Mouse (Mus musculus) kidney, postnatal 10 days (tissue): ENCODE data around the gene Hist1h1b.
A peak's percentile ranks its signal among the peaks of the same experiment; 100 is the strongest.

Experiments used
- DNase-seq: peaks from one replicate; pipeline ENCODE4 v3.0.0; 2021; ENCODE audit warnings: mixed read lengths

Gene Hist1h1b

GRCm38 (mm10) chr13:21781639-21782038, 1.2 kb upstream of the Hist1h1b start:
- DNase-seq: no peak

DNA sequence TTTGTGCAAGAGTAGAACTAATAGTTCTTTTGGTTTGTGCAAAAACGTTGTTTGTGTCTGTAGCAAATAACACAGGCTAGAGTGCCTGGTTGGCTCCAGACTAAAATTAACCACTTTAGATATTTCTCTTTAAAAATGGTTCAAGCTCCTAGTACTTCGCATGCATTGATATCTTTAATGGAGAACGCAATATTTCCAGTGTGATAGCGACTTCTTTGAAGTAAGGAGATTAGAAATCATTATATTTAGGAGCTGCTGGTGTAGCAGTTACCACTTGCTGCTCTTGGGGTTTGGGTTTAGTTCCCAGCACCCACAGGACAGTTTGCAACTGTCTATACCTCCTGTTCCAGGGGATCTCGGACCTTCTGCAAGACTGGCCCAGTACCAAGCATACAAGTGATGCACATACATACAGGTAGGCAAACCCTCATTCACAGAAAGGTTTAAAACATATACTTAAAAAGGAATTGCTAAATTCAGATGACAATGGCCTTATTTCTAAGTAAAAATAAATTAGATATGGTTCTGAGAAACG, 663 bp upstream of the Hist1h1b start:
- DNase-seq: no peak

- DNase-seq: peak; percentile 80
Observed at GRCm38 (mm10) chr13:21778814-21779766, 1.3 kb downstream of the Hist1h1b start.

GRCm38 (mm10) chr13:21755707-21756106, 24.7 kb downstream of the Hist1h1b start:
- no peak for DNase-seq

GRCm38 (mm10) chr13:21754294-21755001, 26.0 kb downstream of the Hist1h1b start:
- peak; percentile 61 for DNase-seq

DNA sequence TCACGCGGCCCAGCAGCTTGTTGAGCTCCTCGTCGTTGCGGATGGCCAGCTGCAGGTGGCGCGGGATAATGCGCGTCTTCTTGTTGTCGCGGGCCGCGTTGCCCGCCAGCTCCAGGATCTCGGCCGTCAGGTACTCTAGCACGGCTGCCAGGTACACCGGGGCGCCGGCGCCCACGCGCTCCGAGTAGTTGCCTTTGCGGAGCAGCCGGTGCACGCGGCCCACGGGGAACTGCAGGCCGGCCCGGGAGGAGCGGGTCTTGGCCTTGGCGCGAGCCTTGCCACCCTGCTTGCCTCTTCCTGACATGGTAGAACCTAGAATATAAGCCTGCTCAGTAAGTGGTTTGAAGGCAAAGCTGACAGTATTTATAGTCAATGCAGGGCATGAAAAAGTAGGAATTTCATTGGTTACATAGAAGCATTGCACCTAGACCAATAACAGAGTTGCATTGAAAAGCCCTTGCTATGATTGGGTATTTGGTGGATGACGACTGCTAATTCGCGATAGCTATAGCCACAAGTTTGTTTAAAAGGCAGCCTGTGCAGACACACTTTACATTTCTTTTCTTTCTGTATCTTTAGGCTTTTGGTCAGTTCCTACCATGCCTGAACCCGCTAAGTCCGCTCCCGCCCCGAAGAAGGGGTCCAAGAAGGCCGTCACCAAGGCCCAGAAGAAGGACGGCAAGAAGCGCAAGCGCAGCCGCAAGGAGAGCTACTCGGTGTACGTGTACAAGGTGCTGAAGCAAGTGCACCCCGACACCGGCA, 26.7 kb downstream of the Hist1h1b start, which contains the start of the genes Hist1h2ak and Hist1h2bn:
Hist1h2ak (minus strand) TSS at position 304 of the 762 bp plus-strand sequence.
Hist1h2bn (plus strand) TSS at position 600 of the 762 bp plus-strand sequence.
- peak; percentile 67 for DNase-seq

DNA sequence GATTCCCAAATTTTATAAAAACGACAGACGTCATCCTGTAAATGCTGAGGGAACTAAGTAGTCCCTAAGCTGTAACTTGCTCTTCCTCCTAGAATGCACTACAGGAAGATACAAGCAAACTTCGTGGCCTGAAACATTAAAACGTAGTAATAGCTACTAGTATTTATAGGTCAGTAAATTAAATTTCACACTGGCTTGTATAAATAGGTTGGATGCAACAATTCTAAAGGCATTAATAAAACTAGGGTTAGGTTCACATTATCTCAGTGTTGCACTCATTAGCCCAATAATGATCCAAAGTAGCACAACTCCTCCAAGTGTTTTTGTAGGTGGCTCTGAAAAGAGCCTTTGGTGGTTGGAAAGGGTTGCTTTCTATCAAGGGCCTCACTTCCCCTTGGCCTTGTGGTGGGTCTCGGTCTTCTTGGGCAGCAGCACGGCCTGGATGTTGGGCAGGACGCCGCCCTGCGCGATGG, 27.3 kb downstream of the Hist1h1b start:
- no peak for DNase-seq

- DNase-seq: no peak
Observed at GRCm38 (mm10) chr13:21752356-21752755, 28.1 kb downstream of the Hist1h1b start.

DNA sequence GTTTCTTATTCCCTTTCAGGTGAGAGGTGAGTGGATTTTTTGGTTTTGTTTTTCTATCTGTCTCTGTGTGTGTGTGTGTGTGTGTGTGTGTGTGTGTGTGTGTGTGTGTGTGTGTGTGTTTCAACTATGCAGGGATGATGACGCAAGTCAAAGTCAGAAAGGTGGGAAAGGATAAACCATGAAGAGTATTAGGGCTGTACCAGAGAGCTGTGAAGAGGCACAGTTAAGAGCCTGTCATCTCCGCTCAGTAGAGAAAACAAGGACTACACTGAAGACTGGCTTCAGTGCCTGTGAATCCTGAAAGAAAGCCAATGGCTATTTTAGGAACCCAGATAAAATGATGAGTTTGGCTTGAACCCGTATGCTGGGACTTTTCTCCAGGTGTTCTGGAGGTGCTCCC, 28.6 kb downstream of the Hist1h1b start:
- DNase-seq: no peak

DNA sequence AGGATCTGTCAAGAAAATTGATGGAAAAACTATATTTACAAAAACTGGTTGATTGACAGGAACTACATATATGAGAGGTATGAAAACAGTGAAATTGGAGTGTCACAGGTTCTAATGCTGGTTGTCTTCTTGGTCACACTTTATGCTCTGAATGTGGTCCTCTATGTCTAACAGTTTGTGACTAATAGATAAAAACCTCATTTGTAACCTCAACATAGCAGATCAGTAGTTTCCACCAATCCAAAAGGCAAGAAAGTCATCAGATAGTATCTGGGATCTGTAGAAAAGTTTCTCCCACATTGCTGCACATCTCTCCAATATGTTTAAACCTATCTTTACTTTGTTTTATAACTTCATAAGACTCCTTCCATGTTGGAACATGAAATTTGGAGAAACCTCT, 29.0 kb downstream of the Hist1h1b start:
- DNase-seq: no peak

DNA sequence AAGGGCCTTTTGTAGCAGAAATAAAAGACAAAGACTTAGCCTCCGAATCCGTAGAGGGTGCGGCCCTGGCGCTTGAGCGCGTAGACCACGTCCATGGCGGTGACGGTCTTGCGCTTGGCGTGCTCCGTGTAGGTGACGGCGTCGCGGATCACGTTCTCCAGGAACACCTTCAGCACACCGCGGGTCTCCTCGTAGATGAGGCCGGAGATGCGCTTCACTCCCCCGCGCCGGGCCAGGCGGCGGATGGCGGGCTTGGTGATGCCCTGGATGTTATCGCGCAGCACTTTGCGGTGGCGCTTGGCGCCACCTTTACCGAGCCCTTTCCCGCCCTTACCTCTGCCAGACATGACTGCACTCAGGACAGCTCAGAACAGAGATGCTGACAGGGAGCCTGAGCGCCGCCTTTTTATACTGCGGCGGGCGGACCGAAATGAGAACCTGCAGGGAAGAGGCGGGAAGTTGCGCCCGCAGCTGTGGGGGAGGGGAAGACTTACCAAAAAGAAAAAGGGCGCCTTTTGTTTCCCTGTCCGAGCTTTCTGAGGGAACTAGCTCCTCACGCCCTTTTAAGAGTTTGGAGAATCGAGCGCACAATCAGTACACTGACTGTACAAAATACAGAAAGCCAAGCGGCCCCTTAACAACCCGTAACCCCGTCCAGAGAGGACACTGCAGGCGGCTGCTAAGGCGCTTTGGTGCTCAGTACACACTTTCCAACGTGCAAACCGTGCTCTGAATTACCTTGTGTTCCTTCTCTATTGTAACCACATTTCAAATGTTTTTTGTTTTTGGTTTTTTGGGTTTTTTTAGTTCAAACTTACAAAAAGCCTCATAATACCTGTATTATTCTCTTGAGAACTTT, 30.0 kb downstream of the Hist1h1b start, which contains the start of gene Hist1h4k:
Hist1h4k (minus strand) TSS at position 347 of the 859 bp plus-strand sequence.
- DNase-seq: peak; percentile 94

DNA sequence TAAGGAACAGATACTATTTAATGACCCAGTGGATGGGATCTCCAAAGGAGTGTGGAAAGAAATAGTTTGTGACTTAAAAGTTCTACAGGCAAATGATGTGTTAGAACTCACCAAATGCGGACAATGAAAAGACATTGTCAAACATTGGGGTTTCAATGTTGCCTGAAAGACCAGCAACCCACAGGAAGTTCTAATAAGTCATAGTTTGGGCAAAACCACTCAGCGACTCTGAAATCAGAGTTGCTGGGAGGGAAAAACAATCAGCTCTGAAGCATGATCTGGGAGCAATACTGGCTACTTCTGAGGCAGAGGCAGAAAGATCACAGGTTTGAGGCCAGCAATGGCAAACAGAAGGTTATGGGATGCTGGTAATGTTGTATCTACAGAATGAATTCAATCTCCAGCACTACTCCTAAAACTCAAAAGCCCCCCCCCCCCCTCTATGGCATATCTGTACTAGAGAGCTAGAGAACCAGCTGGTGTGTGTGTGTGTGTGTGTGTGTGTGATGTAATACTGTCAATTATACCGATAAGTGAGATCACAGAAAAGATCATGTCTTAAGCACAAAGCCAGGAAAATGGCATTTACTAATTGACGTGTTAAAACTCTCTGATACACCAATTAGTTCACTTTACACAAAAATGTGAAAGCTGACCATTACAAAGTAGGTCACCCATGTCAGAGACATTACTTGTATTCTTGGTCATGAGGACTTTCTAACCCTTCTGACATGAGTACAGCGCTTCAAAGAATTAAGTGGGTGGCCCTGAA, 30.9 kb downstream of the Hist1h1b start:
- DNase-seq: no peak

DNA sequence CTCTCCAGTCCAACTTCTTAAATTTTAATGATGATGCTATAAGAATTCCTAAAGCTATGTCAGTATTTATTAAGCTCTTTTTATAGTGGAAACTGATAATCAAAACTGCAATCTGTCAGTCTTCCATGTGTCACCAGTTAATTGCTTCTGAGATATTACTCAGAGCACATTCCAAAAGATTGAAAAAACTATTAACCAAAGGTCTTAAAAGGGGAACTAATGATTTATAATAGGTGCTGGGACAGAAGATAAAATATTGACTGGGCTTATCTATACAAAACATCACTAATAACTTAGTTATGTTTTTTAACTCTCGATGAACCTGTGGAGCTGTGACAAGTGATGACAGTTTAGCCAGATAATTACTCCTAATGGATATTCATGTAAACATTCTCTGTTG, 35.4 kb downstream of the Hist1h1b start:
- no peak for DNase-seq

GRCm38 (mm10) chr13:21734906-21735767, 45.3 kb downstream of the Hist1h1b start, which contains the start of gene Hist1h4j:
Gene Hist1h4j (plus strand): TSS chr13:21735064.
- peak; percentile 86 for DNase-seq

DNA sequence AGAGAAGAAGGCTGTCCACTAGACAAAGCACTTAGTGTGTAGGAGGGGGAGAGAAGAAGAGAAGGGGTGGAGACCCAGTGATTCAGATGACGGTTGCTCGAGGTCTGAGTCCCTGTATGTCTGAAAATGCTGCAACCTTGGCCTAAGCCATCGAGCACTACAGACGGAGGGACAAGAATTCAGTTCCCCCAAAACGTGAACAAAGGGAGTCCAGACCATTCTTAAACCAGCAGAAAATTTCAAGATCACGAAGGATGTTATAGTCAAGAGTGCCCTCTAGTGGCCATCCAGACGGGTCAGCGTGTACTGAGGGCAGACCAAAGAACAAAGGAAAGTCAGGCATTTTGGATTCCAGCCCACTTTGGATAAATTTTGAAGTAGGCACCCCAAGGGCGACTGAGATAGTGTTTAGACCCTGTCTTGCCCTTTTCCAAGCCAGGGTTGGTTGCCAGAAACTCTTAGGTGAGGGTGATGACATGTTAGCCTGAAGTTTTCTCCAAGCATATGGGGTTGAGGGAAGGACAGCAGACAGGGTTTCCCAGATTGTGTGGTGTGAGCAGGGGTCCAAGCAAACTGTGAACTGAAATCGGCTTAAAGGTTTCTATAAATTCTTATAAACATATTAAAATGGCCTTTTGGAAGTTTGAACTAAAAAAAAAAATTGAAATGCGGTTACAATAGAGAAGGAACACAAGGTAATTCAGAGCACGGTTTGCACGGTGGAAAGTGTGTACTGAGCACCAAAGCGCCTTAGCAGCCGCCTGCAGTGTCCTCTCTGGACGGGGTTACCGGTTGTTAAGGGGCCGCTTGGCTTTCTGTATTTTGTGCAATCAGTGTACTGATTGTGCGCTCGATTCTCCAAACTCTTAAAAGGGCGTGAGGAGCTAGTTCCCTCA, 46.2 kb downstream of the Hist1h1b start:
- DNase-seq: peak; percentile 84

DNA sequence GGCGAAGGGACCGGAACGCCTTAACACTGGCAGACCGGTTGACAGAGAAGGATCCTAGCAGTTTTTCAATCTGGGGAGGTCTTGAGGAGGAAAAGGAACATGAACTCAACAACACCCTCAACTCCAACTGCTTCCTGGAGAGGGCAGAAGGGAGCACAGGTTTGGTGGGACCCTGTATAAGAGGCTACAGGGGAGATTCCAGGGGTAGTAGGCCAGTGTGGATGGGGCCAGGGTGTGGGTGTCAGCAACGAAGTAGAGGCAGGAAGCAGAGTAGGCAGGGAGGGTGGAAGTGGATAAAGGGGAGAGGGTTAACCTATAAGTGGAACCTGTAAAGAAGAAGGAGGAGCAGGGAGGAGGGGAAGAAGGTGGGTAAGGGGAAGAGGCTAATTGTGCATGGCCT, 47.0 kb downstream of the Hist1h1b start:
- no peak for DNase-seq
